In the genomic region with DNA sequence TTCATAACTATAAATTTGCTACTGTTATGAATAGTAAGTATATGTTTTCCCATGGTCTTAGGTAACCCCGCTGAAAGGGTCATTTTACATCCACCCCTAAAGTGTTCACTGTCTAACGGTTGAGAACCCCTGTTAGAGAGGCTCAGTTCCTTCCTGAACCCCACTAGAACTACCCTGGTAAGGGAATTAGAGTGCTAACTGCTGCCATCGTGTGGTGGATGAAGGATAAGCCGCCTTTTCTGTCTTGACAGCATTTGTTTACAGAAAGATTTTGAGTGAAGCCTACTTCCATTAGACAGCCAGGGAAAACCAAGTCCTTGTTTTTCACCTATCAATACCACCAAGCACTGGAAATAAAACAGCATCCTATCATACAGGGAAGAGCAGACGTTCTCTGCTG, we compare ENCODE assay signal across 8 mouse cellular contexts.
DNase-seq lines count a peak whose midpoint lies in the region; ATAC-seq lines count a peak whose summit lies in the region.

No protein-coding gene starts in this region.

- no peak for ATAC-seq in cerebellum, adult (ENCODE audit: insufficient number of reproducible peaks, low FRiP score, low TSS enrichment)

- peak; percentile 1 for DNase-seq in cerebellum, adult 9-10 months
- peak; percentile 7 for DNase-seq in kidney, postnatal 10 days
- DNase-seq in kidney, adult 8-10 months: no peak
- DNase-seq in A20 (ENCODE audit: low read depth, low spot score): peak; percentile 42
- DNase-seq in embryo, embryonic 11 days: peak; percentile 35
- DNase-seq in retina, postnatal 7 days (ENCODE audit: low read depth, low spot score): peak; percentile 3
- DNase-seq in Muller cell, postnatal 12 days (ENCODE audit: inconsistent ontology term): no peak

Comparison
In these comparisons a context has a peak if more than half of its experiments do, and no peak if none do; other contexts are left out.
1. DNase-seq: peak in cerebellum, adult 9-10 months (single experiment), kidney, postnatal 10 days (single experiment), A20 (single experiment), embryo, embryonic 11 days (single experiment) and retina, postnatal 7 days (single experiment); none in kidney, adult 8-10 months (0 of 2) and Muller cell, postnatal 12 days (single experiment).